Mouse (Mus musculus) stomach, embryonic 16.5 days (tissue): ENCODE results near the gene Actr3b. TPM values are rescaled to one million over a fixed set of nuclear protein-coding genes. Genes with fewer than 3 reads are reported as not detected.
A peak's percentile ranks its signal among the peaks of the same experiment; 100 is the strongest.

Experiments
- ATAC-seq: fragments of 200-750 bp; cut with Nextera tagmentation; 2 replicates; pipeline ENCODE4 v1.8.0; 2017; ENCODE audit warnings: moderate number of reproducible peaks, moderate TSS enrichment; ENCODE audit not compliant: insufficient read depth, low FRiP score
- H3K27ac ChIP-seq: fragments of 300-500 bp; sonication (generic); 2 replicates; pipeline ENCODE4 v1.5.1; 2014; ENCODE audit warnings: low read length
- H3K27me3 ChIP-seq: fragments of 300-500 bp; sonication (generic); 2 replicates; pipeline ENCODE4 v1.6.1; 2014; ENCODE audit warnings: low read length, control low read depth, mixed read lengths; ENCODE audit not compliant: control insufficient read depth, insufficient read depth
- H3K36me3 ChIP-seq: fragments of 300-500 bp; sonication (generic); 2 replicates; pipeline ENCODE4 v1.6.1; 2014; ENCODE audit warnings: low read length; ENCODE audit not compliant: control insufficient read depth, insufficient read depth
- H3K4me1 ChIP-seq: fragments of 300-500 bp; sonication (generic); 2 replicates; pipeline ENCODE4 v1.6.1; 2014; ENCODE audit warnings: low read length, control low read depth, mixed read lengths; ENCODE audit not compliant: control insufficient read depth, insufficient read depth
- H3K4me2 ChIP-seq: fragments of 300-500 bp; sonication (generic); 2 replicates; pipeline ENCODE4 v1.6.1; 2014; ENCODE audit warnings: low read depth, low read length, mixed read lengths
- H3K4me3 ChIP-seq: fragments of 300-500 bp; sonication (generic); replicated peaks from 2 replicates; pipeline ENCODE4 v1.5.1; 2014; ENCODE audit warnings: mild to moderate bottlenecking, low read length
- H3K9ac ChIP-seq: fragments of 300-500 bp; sonication (generic); 2 replicates; pipeline ENCODE4 v1.6.1; 2014; ENCODE audit warnings: low read length
- H3K9me3 ChIP-seq: fragments of 300-500 bp; sonication (generic); replicated peaks from 2 replicates; pipeline ENCODE4 v1.6.1; 2016; ENCODE audit warnings: low read length, control low read depth; ENCODE audit not compliant: control insufficient read depth
- WGBS: fragments of 180-500 bp; shearing (Covaris S2); extraction: QIAGEN DNeasy Blood & Tissue Kit; methylation state at CpG from one replicate; pipeline ENCODE4 v1.1.7; 2014; 5-methylcytosine and 5-hydroxymethylcytosine counted together
- polyA plus RNA-seq: library from polyadenylated mRNA; unstranded; fragments of >200 nt; fragmentation: Nextera tagmentation; extraction: Ambion mirVana; gene quantifications from 2 replicates; pipeline ENCODE4 v1.2.1, GENCODE M21; 2015

Actr3b gene
- polyA plus RNA-seq, 1 experiment from 2014 or later, result 3.7 TPM

DNA sequence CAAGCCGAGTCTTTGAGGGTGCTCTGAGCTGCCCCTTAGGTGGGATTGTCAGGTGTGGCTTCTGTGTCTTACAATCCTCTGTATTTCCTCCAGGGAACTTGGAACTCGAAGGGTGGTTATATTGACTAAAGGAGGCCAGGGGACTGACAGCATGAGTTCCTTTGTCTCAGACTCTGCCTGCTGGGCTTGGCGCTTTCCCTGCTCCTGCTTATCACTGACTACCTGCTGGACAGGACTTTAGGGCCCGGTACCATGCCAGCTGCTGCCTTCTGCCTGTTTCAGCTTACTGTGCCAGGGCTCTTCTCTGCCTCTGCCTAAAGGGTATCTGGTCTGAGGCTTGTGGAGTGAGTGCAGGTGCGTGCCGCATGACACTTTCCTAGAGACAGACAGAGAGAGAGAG lies 53.1 kb downstream of the Actr3b start:
- H3K27ac ChIP-seq, result no peak overlapping the region
- no peaks in the 10 kb centered on the region for H3K4me1 ChIP-seq
- peak; percentile 85; the same call in 1 of the 2 replicates for ATAC-seq
- H3K9ac ChIP-seq, result no peak overlapping the region
- WGBS, result 51% methylated on average over 6 of the region's 6 CpGs
- no peaks in the 10 kb centered on the region for H3K36me3 ChIP-seq
- H3K4me2 ChIP-seq, result no peak overlapping the region
- H3K9me3 ChIP-seq, result no peaks in the 10 kb centered on the region
- no peak overlapping the region for H3K4me3 ChIP-seq
- H3K27me3 ChIP-seq, result no peaks in the 10 kb centered on the region

- WGBS, result 80% methylated on average over 16 of the region's 16 CpGs
- H3K27ac ChIP-seq, result no peak overlapping the region
- ATAC-seq, result no peak
- H3K27me3 ChIP-seq, result no peaks in the 10 kb centered on the region
- no peak overlapping the region for H3K4me3 ChIP-seq
- H3K4me2 ChIP-seq, result no peak overlapping the region
- H3K36me3 ChIP-seq, result no peaks in the 10 kb centered on the region
- H3K9ac ChIP-seq, result no peak overlapping the region
- no peaks in the 10 kb centered on the region for H3K4me1 ChIP-seq
- no peaks in the 10 kb centered on the region for H3K9me3 ChIP-seq
These were observed 69.7 kb downstream of the Actr3b start for GRCm38 (mm10) chr5:25829308-25830094.

DNA sequence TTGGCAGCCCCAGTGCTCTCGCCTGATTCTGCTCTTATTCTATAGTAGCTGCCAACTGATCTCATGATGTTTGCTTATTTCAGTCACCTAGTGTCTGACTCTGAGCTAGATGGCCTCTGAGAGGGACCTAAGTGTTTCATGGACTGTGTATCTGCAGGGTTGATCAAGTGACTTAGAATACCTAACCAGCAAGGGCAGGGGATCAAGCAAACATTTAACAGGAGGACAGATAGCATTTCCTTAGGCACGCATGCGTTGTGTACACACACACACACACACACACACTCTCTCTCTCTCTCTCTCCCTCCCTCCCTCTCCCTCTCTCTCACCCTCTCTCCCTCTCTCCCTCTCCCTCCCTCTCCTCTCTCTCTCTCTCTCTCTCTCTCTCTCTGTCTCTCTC lies 71.0 kb downstream of the Actr3b start:
- Histone ChIP-seq H3K4me1 (no peaks in the 10 kb centered on the region), H3K27ac (no peak overlapping the region), H3K9me3 (no peaks in the 10 kb centered on the region), H3K9ac (no peak overlapping the region), H3K4me2 (no peak overlapping the region), H3K36me3 (no peaks in the 10 kb centered on the region), H3K4me3 (no peak overlapping the region), H3K27me3 (no peaks in the 10 kb centered on the region)
- WGBS, result 49% methylated on average over 3 of the region's 3 CpGs
- no peak for ATAC-seq

DNA sequence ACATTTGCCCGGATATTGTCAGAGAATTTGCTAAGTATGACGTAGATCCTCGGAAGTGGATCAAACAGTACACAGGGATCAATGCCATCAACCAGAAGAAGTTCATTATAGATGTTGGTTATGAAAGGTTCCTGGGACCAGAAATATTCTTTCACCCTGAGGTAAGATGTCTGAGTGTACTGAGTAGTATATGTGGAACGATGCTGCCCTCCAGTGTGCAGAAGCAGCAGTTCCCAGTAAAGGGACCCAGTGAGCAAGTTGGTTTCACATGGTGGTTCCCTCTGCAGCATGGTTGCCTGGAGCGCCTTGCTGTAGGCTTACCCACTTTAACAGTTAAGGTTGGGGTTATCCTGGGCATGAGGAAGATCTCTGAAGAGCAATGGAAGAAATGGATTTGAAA lies 71.8 kb downstream of the Actr3b start:
- ATAC-seq, result peak; percentile 60; the same call in 1 of the 2 replicates
- Histone ChIP-seq H3K9ac (no peak overlapping the region), H3K9me3 (no peaks in the 10 kb centered on the region), H3K36me3 (no peaks in the 10 kb centered on the region), H3K4me2 (no peak overlapping the region), H3K27ac (no peak overlapping the region), H3K27me3 (no peaks in the 10 kb centered on the region), H3K4me3 (no peak overlapping the region), H3K4me1 (no peaks in the 10 kb centered on the region)
- WGBS, result 57% methylated on average over 5 of the region's 5 CpGs

DNA sequence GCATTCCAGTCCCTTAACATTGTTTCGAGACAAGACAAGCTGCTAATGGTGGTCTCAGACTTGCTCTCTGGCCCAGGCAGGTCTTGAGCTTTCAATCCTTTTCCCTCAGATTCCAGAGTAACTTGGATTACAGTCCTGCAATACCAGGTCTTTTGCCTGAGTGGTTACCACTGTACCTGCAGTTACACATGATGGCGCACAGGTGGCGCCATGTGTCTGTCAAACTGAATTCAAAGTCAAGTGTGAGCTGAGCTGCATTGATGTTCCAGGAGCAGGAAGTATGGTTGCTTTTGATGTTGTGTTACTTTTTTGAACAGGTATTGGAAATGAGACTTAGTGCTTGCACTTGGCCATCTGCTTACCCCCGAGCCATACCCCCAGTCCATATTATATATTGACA lies 79.6 kb downstream of the Actr3b start:
- H3K4me2 ChIP-seq, result no peak overlapping the region
- H3K4me3 ChIP-seq, result no peak overlapping the region
- H3K4me1 ChIP-seq, result no peaks in the 10 kb centered on the region
- 34% methylated on average over 4 of the region's 4 CpGs for WGBS
- no peaks in the 10 kb centered on the region for H3K9me3 ChIP-seq
- H3K36me3 ChIP-seq, result no peaks in the 10 kb centered on the region
- no peak for ATAC-seq
- no peak overlapping the region for H3K9ac ChIP-seq
- no peak overlapping the region for H3K27ac ChIP-seq
- H3K27me3 ChIP-seq, result no peaks in the 10 kb centered on the region

DNA sequence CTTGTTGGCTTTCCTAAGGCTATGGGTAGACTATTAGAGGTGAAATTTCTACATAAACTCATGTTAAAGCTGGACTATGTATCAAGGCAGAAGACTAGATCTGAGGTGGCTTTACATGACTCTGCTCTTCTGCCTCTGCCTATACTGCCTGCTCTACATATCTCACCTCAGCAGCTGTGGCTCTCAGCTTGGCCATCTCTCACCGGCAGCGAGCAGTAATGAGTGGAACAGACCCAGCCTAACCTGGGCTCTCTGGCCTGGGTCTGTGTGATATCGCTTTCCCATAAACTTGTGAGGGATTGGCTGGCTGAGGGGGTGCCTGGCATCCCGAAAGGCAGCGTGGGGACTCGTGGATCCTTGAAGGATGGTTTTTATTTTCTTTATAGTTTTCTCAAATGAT lies 86.8 kb downstream of the Actr3b start:
- Histone ChIP-seq H3K36me3 (no peaks in the 10 kb centered on the region), H3K4me2 (no peak overlapping the region), H3K27ac (no peak overlapping the region), H3K9me3 (no peaks in the 10 kb centered on the region), H3K9ac (no peak overlapping the region), H3K4me1 (no peaks in the 10 kb centered on the region), H3K27me3 (no peaks in the 10 kb centered on the region), H3K4me3 (no peak overlapping the region)
- WGBS, result 90% methylated on average over 6 of the region's 6 CpGs
- ATAC-seq, result no peak

DNA sequence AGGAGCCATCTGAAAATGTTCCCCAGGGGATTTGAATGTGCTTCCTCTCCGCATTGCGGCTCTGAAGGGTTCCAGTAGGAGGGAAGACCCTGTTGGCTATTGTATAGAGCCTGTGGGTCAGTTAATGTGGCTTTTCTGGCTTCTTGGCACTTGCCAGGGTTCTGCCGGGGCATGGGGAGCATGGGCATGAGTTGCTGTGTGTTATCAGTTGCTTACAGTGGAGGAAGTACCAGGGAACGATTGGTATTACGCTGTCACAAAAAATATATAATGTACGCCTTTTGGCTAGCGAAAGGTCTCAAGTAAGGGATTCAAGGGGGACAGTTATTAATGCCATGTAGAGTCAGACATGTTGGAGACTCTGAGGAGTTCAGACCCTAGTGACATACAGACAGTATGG lies 87.4 kb downstream of the Actr3b start:
- H3K4me1 ChIP-seq, result no peaks in the 10 kb centered on the region
- no peaks in the 10 kb centered on the region for H3K27me3 ChIP-seq
- H3K9me3 ChIP-seq, result no peaks in the 10 kb centered on the region
- no peak overlapping the region for H3K27ac ChIP-seq
- 86% methylated on average over 7 of the region's 7 CpGs for WGBS
- ATAC-seq, result no peak
- no peaks in the 10 kb centered on the region for H3K36me3 ChIP-seq
- no peak overlapping the region for H3K4me3 ChIP-seq
- no peak overlapping the region for H3K4me2 ChIP-seq
- H3K9ac ChIP-seq, result no peak overlapping the region

DNA sequence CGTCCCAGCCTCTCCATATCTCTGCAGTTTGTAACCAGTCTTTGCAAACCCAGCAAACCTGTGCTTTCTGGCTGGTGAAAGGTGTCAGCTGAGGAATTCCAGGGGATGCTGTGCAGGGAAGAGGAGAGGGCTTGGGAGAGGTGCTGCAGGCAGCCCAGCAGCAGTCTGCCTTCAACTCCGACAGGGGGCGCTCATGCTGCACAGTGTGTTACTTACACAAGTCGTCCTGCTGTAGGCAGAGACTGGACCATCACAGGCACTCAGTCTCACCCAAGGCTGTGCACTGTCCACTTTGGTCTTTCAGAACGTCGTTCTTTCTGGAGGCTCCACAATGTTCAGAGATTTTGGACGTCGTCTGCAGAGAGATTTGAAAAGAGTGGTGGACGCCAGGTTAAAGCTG lies 88.3 kb downstream of the Actr3b start:
- no peaks in the 10 kb centered on the region for H3K9me3 ChIP-seq
- no peak overlapping the region for H3K9ac ChIP-seq
- no peak overlapping the region for H3K4me3 ChIP-seq
- WGBS, result 38% methylated on average over 9 of the region's 9 CpGs
- no peaks in the 10 kb centered on the region for H3K4me1 ChIP-seq
- H3K27me3 ChIP-seq, result no peaks in the 10 kb centered on the region
- 0 out of 2 replicates have a peak, but pooled peaks have one; percentile 21 for ATAC-seq
- no peak overlapping the region for H3K4me2 ChIP-seq
- no peaks in the 10 kb centered on the region for H3K36me3 ChIP-seq
- H3K27ac ChIP-seq, result no peak overlapping the region

GRCm38 (mm10) chr5:25866201-25866600 lies 106.4 kb downstream of the Actr3b start:
- H3K27me3 ChIP-seq, result no peaks in the 10 kb centered on the region
- H3K4me1 ChIP-seq, result no peaks in the 10 kb centered on the region
- ATAC-seq, result no peak
- H3K36me3 ChIP-seq, result no peaks in the 10 kb centered on the region
- H3K9me3 ChIP-seq, result no peaks in the 10 kb centered on the region
- no peak overlapping the region for H3K4me3 ChIP-seq
- 74% methylated on average over 3 of the region's 3 CpGs for WGBS
- H3K27ac ChIP-seq, result no peak overlapping the region
- no peak overlapping the region for H3K9ac ChIP-seq
- H3K4me2 ChIP-seq, result no peak overlapping the region
